Mouse (Mus musculus): Measurements from ENCODE around the gene Mrtfb.

Gene Mrtfb

GRCm38 (mm10) chr16:13401591-13401990, 145.3 kb downstream of the Mrtfb start:
- no peak for DNase-seq (ENCODE audit: low read depth, low spot score)

GRCm38 (mm10) chr16:13404656-13405055, 148.4 kb downstream of the Mrtfb start:
- no peak for DNase-seq (ENCODE audit: low read depth, low spot score)

DNA sequence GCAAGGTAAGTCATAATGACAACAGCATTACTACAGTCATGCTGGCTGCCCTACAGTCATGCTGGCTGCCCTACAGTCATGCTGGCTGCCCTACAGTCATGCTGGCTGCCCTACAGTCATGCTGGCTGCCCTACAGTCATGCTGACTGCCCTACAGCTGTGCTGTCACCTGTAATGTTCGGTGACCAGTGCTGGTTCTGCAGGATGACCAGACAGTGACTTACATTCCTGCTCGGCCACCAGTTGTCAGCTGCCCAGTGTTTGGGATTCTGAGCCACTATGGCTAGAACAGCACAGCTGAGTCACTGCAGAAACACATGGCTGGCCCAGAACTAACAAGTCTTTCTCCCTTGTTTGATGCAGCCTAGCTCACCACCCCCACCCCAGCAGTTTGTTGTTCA, 149.1 kb downstream of the Mrtfb start:
- DNase-seq (ENCODE audit: low read depth, low spot score) = no peak

GRCm38 (mm10) chr16:13409530-13410163, 153.4 kb downstream of the Mrtfb start:
- DNase-seq (ENCODE audit: low read depth, low spot score) = peak; percentile 52

DNA sequence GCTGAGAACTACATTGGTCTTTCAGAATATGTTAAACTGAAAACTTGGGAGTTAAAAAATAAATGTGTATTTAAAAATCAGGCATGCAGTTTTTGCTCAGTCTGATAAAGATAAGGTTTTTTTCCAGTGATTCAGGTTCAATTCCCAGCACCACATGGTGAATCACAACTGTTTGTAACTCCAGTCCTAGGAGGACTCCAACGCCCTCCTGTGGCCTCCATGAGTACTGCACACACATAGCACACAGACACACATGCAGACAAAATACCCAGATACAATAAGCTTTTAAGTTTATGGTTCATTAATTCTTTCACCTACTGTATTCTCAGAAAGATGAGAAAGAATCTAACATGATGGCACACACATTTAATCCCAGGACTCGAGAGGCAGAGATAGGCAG, 154.5 kb downstream of the Mrtfb start:
- no peak for DNase-seq (ENCODE audit: low read depth, low spot score)

DNA sequence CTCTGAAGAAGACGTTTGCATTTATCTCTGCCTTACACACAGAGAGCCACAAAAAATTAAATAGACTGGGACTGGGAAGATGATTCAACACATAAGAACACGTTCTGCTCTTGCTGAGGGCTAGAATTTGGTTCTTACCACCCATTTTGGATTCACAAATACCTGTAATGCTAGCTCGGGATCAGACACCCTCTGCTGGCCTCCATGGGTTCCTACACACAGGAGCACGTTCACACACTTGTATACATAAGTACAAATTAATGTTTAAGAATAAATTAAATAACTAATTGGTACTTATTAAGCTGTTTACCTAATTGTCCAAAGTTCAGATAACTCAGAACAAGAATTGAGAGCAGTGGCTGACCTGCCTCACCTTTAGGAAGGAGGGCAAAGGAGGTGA, 155.2 kb downstream of the Mrtfb start:
- DNase-seq (ENCODE audit: low read depth, low spot score) = no peak

DNA sequence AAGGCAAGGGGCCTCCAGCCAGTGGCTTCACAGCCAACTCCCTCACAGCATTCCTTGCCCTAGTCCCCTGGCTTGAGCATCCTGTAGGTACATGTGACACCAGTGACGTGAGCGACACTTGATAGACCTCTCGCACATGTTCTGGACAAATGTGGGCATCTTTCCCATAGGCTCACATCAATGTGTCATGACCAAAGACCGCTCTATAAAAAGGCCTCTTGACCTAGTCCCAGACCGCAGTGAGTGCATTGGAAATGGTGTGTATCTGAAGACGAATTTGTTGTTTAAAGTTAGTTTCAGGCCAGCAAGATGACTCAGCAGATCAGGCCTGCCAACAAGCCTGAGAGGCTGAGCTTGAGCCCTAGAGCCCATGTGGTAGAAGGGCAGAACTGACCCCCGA, 158.3 kb downstream of the Mrtfb start:
- DNase-seq (ENCODE audit: low read depth, low spot score) = no peak

DNA sequence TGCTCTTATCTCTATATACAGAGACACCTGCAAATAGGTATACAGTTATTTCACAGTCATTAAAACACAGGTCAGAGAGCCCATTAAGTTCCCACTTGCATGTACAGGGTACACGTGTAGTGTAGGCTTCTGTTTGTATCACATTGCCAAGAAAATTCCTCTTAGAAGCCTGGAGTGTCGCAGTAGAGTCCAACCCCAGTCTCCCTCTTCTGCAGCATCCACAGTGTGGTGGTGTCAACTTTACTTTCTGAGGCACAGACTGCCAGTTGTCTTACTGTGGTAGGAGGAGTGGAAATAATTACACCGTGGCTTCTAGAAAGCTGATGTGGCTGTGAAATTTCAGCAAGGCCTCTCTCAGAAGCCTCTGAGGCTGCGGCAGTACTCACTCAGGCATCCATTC, 158.7 kb downstream of the Mrtfb start:
- DNase-seq (ENCODE audit: low read depth, low spot score) = no peak

DNA sequence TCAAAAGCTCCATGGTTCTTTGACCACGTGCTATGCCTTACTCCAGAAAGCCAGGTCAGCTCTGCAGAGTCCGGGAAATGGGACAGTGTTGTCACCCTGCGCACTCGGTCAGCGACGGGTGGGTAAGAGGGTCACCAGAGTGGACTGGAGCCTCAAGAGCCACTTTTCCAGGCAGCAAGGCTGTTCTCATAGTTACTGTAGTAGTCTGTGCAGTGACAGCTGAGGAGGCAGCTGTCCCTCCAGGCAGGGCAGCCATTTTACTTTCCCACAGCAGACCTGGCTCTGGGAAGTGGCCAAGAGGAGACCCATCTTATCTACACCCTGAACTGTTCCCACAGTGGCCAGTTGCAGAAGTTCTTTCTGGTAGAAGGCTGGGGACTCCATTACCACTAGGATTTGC, 159.2 kb downstream of the Mrtfb start:
- no peak for DNase-seq (ENCODE audit: low read depth, low spot score)

GRCm38 (mm10) chr16:13416465-13416864, 160.2 kb downstream of the Mrtfb start:
- no peak for DNase-seq (ENCODE audit: low read depth, low spot score)

- no peak for DNase-seq (ENCODE audit: low read depth, low spot score)
These were observed 161.6 kb downstream of the Mrtfb start for GRCm38 (mm10) chr16:13417904-13418303.

- no peak for DNase-seq (ENCODE audit: low read depth, low spot score)
These were observed 163.5 kb downstream of the Mrtfb start for GRCm38 (mm10) chr16:13419752-13420151.

DNA sequence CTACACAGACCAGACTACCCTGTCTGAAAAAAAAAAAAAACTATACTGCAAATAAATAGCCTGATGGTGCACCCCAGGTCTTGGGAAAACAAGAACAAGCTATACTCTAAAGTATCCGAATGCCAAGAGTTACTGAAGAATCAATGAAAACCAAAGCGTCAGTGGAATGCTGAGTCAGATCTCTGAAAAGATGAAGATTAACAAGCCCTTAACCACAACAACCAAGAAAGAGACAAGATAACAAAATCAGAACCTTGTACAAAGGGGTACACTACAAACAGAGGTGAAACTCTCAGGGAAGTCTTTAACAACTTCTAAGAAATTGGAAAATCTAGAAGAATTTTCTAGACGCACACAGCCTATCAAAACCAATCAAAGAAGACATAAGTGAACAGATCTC, 166.2 kb downstream of the Mrtfb start:
- no peak for DNase-seq (ENCODE audit: low read depth, low spot score)

DNA sequence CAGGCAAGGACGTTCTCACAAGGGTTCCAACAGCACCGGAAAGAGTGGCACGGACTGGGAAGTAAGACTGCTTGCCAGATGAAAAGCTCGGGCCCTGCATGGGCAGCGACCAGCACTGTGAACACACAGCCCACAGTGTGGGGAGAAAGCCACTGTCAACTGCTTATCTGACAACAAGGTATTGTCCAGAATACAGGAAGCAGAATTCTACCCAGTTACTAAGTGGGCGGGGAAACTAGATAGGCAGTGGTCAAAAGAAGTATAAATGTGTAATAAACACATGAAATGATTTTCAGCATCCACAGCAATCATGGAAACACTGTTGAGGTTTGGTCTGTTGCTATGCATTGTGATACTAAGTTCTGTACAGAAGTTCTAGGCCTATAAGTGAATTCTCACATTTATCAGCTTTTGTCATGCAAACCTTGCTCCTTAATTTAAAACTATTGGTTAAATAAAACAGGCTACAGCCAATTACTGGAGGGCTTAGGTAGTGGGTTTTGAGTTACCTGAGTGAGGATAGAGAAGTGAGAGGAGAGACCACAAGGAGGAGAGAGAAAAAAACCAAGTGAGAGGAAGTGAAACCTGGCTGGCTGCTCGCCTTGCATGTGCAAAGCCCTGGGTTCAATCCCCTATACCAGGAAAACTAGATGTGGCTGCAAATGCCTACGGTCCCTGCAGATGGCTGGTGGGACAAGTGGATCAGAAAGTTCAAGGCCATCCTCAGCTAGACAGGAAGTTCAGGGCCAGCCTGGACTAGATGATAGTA, 167.5 kb downstream of the Mrtfb start:
- DNase-seq (ENCODE audit: low read depth, low spot score) = no peak

- no peak for DNase-seq (ENCODE audit: low read depth, low spot score)
These were observed 169.5 kb downstream of the Mrtfb start for GRCm38 (mm10) chr16:13425804-13426203.

- no peak for DNase-seq (ENCODE audit: low read depth, low spot score)
These were observed 170.7 kb downstream of the Mrtfb start for GRCm38 (mm10) chr16:13426831-13427589.

GRCm38 (mm10) chr16:13428077-13428476, 171.8 kb downstream of the Mrtfb start:
- DNase-seq (ENCODE audit: low read depth, low spot score) = no peak

- no peak for DNase-seq (ENCODE audit: low read depth, low spot score)
These were observed 172.5 kb downstream of the Mrtfb start for GRCm38 (mm10) chr16:13428806-13429205.

DNA sequence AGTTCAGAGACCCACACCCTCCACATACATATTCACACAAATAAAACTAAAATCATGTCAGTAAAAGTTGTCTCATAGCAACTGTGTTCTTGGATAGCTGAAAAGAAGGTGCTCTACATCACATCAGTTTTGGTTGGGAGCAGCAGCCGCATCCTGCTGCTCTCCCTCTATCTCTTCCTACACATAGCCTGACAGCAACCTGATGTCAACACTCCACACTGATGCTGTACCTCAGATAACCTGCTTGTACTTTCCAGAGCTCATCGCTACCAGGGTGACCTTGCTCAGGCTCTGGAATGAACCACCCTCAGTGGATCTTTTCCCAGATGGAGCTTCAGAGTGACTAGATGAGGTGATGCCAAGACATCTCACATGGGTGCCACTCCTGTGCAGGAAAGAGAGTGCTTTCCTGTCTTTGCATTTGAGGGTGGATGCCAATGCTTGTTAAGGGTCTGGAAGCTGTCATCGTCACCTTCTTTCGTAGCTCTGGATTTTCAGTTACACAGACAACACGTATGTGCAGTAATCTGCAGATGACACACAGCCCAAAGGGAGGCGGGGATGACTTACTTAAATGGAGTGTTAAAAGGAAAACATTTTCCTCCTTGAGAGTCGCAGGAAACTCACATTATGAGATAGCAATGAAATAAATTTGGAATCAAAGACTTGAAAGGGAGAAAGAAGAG, 173.8 kb downstream of the Mrtfb start:
- no peak for DNase-seq (ENCODE audit: low read depth, low spot score)

DNA sequence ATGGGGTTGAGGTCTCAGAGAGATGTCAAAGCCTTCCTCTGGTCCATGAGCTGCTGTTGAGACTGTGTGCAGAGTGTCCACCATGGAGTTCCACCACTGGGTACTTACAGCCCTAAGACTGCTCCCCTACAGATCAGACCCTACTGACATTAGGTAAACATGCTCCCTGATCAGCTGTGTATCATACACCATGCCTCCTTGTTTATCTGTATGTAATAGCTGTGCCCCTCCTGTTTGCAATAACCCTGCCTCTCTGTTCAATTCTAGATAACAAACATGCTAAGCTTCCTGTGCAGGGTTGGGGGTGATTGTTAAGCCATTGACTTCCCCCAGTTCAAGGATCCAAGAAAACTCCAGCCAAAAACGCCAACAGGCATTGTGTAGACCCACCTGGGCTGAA, 174.7 kb downstream of the Mrtfb start:
- DNase-seq (ENCODE audit: low read depth, low spot score) = no peak

- DNase-seq (ENCODE audit: low read depth, low spot score) = no peak
These were observed 179.3 kb downstream of the Mrtfb start for GRCm38 (mm10) chr16:13435627-13436026.

All from brain, embryonic 18.5 days (tissue).